Mouse (Mus musculus) left cerebral cortex, postnatal 25 days (tissue): ENCODE data around the gene Frmd5. TPM values are rescaled to one million over a fixed set of nuclear protein-coding genes. Genes with fewer than 3 reads are reported as not detected.
"Not testable (repeated sequence)": the region's sequence is repeated elsewhere in the genome, so short reads cannot be mapped to it uniquely, and the experiment has no call there.

Source experiments
- DNase-seq, 2 experiments: peaks; one replicate each; pipeline ENCODE4 v3.0.0; 2022; ENCODE audit warnings: low spot score in 2 of 2, mixed read lengths in 1 of 2
- intact Hi-C: fragments of 180-260 bp; cut with DNase I; formaldehyde crosslinking; loops from one replicate; pipeline ENCODE4 v1.15.1; 2025
- total RNA-seq, 2 experiments: library from RNA; stranded (reverse); gene quantifications; 2 replicates each; pipeline ENCODE4 v1.2.3; 2021

Frmd5 gene
- total RNA-seq, 2 experiments from 2014 or later: 46.4 to 51.6 TPM

DNA sequence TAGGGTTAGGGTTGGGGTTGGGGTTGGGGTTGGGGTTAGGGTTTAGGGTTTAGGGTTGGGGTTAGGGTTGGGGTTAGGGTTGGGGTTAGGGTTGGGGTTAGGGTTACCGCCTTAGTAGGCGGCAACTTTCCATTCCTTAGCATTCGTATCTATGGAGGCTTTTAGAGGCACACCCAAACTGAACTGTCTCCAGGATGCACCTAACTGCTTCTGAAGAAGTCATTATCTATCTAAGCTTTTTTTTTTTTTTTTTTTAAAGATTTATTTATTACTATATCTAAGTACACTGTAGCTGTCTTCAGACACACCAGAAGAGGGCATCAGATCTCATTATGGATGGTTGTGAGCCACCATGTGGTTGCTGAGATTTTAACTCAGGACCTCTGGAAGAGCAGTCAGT lies 284.1 kb downstream of the Frmd5 start:
- intact Hi-C loops: not testable (repeated sequence)

DNA sequence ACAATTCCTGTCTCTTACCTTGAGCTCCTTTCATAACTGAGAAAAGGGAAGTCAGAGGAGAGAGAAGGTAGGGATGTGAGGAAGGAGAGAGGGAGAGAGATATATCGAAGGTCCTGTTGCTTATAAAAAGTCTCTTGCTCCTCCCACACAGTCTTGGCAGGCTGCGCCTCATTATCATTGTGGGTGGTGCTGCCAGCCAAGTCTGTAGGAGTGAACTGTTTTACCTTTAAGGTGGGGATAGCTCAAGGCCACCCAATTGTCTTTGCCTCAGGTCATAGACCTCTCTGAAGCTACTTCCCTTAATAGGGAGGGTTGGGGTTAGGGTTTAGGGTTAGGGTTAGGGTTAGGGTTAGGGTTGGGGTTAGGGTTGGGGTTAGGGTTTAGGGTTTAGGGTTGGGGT lies 284.9 kb downstream of the Frmd5 start:
- DNase-seq: peak in 1 of 2 experiments; percentile 83
- intact Hi-C loops: no loop called here

More for the DNA sequence above, 284.1 kb downstream of the Frmd5 start:
- not testable (repeated sequence) for DNase-seq

DNA sequence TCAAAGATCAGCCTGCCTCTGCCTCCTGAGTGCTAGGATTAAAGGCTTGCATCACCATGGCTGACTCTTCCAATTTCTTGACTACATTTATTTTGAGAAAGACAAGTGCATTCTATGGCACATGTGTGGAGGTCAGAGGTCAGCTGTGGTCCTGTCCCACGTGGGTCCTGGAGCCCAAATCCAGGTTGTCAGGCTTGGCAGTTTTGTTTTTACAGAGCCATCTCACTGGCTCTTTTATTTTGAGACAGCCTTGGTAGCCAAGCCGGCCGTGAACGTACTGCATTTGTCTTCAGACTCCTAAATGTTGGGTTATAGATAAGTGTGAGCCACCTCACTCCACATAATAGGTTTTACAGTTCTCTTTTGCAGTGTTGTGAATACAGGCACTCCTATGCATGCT lies 288.2 kb downstream of the Frmd5 start:
- intact Hi-C loops, DNase-seq: not testable (repeated sequence)

DNA sequence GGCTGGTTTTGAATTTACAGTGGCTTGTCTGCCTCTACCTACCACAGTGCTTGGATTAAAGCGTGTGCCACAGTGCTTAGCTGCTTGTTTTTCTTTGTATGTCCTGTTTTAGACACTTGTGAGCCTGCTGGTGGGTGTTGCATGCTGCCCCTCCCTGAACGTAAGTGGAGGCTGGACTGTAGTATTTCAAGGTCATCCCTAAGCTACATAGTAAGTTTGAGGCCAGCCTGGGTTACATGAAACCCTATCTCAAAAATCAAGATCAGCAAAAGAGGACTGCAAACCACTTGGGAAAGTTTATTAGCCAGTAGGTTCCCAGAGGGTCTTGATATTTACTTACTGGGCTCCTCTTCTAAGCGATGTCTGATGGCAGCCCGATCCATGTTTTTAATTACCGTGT lies 288.8 kb downstream of the Frmd5 start:
- intact Hi-C loops: no loop called here
- DNase-seq: no peak

DNA sequence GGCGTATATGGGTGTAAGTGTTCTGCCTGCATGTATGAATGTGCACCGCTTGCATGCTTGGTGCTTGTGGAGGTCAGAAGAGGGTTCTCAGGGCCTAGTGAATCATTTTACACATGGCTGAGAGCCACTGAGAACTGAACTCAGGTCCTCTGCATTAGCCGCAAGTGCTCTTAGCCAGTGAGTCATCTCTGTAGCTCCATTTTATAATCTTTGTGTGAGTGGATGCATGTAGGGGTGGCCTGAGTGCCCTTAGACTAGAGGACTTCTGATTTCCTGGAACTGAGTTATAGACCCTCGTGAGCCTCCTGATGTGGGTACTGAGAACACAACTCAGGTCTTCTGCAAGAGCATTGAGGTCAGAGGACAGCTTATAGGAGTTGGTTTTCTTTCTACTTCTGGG lies 292.7 kb downstream of the Frmd5 start:
- intact Hi-C loops: no loop called here
- DNase-seq: no peak

DNA sequence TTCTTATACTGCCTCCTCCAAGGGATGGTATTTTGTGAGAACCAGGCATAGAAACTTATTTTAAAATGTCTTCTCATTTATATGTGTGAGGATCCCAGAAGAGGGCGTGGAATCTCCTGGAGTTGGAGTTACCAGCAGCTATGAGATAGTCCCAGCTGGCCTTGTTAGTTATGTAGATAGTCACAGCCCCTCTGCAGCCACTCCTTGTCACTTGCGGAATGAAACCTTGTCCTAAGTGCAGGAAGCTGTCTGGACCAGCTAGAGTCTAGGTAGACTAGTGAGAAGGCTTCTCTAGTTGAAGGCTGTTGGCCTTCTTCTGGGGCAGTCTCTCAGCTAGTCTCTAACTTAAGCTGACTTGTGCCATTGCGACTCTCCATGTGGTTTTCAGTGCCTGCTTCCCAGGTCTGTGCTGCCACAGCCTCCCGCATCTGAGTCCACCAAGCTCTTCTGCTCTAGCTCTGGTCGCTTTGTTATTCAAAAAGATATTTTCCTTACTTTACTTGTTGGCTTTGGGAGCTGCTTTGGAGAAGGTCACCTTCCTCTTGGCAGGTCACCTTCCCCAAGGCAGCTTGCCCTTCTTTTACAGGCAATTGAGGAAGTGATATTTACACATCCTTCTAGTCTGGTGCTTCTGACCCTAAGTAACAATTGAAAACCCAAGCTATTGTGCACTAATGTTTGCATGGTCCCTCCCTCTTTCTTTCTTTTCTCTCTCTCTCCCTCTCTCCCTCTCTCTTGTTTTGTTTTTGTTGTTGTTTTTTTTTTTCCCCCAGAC lies 293.7 kb downstream of the Frmd5 start:
- intact Hi-C loops, DNase-seq: not testable (repeated sequence)

DNA sequence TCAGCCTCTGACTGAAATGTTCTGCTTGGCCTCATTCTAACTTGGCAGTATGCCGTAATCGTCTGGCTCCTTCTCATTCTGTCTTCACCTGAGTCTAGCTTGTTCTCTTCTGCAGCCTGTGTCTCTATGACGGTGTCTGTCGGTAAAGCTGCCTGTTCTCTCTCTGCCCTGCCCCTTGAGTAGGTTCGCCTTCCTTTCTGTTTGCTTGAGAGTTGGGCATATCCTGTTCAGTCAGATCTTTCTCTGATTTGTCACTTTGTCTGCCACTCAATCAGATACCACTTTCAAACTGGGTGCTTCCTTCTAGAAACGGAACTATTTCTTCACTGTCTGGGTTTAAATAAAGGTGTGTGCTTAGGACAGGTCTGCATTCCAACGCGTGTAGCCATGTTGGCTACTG lies 295.5 kb downstream of the Frmd5 start:
- intact Hi-C loops: no loop called here
- DNase-seq: no peak

DNA sequence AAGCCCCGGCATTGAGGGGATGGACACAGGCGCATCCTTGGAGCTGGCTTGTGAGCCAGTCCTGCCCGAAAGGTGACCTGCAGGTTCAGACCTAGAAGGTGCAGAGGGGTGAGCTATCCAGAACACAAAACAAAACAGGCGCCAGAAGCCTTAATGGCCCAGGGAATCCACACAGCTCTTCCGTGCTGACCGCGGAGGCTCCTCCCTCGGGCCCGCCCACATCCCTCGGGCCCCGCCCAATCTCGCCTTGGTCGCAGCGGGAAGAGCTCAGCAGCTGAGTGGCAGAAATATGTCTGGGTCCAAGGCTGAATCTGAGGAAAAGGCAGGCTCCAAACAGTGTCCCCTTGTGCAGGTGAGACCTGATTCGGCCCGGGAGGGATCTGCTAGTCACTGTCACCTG lies 297.3 kb downstream of the Frmd5 start:
- peak; percentile 30 to 55 for DNase-seq
- intact Hi-C loops: loop anchor here (5.0 kb wide), 1 partner anchor 37 kb away; the partner anchor contains the start of gene Mfap1b

DNA sequence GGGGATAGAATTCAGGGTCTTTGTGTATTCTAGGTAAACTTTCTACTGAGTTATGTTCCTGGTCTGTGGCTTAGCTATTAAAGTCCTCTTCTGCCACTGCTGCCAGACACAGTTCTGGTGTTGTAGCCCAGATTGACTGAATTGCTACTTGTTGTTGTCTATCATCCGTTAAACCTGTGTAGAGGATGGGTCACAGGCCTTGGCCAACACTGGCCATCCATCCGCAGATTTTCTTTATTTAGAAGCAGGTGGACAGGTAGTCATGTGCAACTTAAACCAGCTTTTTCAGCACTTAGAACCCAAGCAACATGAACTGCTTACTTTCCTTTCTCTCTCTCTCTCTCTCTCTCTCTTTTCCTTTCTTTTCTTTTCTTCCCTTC lies 298.9 kb downstream of the Frmd5 start:
- intact Hi-C loops: loop anchor here (5.0 kb wide), 1 partner anchor 36 kb away; the partner anchor contains the start of gene Mfap1b
- DNase-seq: no peak

DNA sequence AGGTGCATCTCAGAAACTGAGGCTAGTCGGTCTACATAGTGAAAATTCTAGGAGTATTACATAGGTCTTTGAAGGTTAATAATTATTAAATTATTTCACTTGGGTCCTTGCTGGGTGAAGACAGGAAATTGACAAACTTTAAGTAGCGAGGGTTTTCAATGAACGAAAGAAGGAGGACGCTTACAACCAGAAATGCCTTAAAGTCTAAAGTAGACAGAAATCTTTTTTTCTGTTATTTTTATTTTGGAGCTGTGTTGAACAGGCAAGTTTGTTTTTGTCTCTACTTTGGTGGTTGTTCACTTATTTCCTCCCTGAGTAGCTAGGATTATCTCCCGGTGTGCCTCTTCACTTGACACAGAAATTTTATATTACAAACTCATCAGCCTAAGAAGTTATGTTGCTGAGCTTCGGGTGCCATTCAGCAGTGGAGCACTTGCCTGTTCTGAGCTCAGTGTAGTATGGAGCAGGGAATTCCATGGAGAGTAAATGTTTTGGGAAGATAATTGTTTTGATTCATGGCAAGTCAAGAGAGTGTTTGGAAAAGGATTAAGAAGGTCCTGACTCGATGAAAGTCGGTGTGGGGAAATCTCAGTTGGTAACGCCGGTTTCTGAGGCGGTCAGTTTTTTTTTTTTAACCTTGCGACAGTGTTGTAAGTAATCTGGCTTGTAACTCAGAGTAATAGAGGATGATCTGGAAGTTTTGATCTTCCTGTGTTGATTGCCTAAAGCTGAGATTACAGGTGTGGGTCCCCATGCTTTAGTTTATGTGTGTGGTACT lies 299.5 kb downstream of the Frmd5 start:
- no peak for DNase-seq
- intact Hi-C loops: loop anchor here (5.0 kb wide), 1 partner anchor 35 kb away; the partner anchor contains the start of gene Mfap1b

DNA sequence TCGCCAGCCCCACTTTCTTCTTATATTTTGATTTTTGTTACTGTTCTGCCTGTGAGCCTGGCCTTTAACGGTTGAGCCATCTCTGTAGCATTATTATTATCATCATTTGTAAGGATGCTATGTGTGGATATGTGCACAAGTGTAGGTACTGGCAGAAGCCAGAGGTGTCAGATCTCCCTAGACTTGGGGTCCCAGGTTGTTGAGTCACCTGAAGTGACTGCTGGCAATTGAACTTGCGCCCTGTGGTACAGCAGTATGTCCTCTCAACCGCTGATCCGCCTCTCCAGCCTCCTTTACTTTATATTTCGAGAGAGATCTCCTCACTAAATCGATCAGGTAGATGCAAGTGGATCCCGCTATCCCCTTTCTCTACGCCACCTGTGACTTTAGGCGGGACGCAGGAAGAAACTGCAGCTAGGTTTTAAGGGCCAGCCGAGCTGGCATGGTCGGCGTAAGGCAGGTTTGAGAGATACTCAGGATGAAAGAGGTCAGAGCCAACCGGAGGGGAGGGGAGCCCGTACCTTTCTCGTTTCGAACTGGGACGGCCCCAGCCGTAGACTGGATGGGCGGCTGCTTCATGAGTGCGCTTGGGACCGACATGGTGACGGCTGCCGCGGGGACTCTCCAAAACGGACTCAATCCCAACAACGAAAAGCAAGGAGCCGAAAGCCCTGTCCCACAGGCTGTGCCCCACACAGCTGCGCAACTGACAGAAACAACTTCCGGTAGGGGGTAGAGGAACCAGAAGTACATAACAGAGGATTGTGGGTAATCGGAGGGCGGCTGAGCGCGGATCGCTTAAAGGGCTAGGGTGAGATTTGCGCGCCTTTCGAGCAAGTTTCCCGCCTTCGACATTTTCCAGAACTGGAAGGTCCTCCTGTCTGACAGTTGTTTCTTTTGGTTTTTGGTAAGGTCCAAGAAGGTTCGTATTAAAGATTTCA lies 300.7 kb downstream of the Frmd5 start, which contains the start of the genes Mfap1a and Wdr76:
Gene Mfap1a (minus strand): TSS at position 724 of the 941 bp plus-strand sequence.
Gene Wdr76 (plus strand): TSS at position 782 of the 941 bp plus-strand sequence.
- intact Hi-C loops: loop anchor here (5.0 kb wide), 1 partner anchor 34 kb away; the partner anchor contains the start of gene Mfap1b
- DNase-seq: peak; percentile 83 to 93

DNA sequence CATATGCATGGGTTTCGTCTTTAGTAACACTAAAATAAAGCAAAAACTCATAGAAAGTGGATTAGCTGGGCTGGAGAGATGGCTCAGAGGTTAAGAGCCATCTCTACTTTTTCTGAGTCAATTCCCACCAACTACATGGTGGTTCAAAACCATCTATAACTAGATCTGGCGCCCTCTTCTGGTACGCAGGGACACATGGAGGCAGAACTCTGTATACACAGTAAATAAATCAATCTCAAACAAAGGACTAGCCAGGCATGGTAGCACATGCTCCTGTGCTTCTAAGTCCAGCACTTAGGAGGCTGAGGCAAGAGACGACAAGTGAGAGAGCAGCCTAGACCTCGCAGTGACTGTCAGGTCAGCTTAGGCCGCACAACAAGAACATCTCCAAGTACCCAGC lies 305.3 kb downstream of the Frmd5 start:
- DNase-seq, intact Hi-C loops: not testable (repeated sequence)

Other genes with a start within 250 kb of the Frmd5 start
- gene Casc4, start 59.9 kb upstream of the Frmd5 start, total RNA-seq: 100 to 1,000 TPM; 113 to 119 TPM
- 10 to 100 TPM; 35.9 to 38.3 TPM for gene Ctdspl2, start 148.9 kb upstream of the Frmd5 start, total RNA-seq
- gene Mageb3, start 149.0 kb upstream of the Frmd5 start, total RNA-seq: under 1 TPM in 1 of 2 experiments, not detected in 1; 0.18 TPM
- gene Eif3j1, start 221.5 kb upstream of the Frmd5 start, total RNA-seq: 10 to 100 TPM; 19.3 to 20.5 TPM